In the genomic region with DNA sequence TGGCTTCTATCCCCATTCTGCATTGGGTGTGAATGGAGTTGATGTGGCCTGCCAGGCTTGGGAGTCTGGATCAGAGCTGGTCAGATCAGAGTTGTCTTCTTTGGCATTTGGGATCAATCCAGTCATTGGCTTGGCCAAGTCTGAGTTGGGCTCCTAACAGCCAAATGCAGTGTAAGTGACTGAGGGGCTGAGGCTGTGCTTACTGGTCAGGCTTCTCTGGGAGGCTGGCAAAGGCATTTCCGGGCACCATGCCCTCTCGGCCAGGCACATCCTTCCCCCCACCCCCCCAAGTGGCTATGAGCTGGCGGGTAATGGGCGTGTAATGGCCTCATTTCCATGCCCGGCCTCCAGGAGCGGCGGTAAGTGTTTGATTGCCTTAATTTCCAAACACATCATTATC, we compare ENCODE assay signal across 15 mouse cellular contexts. TPM values are rescaled to one million over a fixed set of nuclear protein-coding genes. Genes with fewer than 3 reads are reported as not detected.
A peak's percentile ranks its signal among the peaks of the same experiment; 100 is the strongest.
DNase-seq lines count a peak whose midpoint lies in the region; ATAC-seq and TF ChIP-seq lines count a peak whose summit lies in the region.
"Had no signal": no experiment of that assay in that cellular context is flagged by ENCODE, and none has a peak within 500 bp of the region (broad histone marks: within the 10 kb centered on the region; RNA-seq: fewer than 3 reads in every experiment).

No protein-coding gene starts in this region.

- no peak for TF ChIP-seq POLR2A in cerebellum, adult 2 months (IDR thresholded peaks at IDR 0.05; ENCODE audit: borderline replicate concordance, insufficient read depth, low read length)

- H3K4me3 ChIP-seq in layer of hippocampus, adult 2 months, result no peak overlapping the region
- H3K4me3 ChIP-seq in cerebellum, adult 2 months (replicated peaks; ENCODE audit: insufficient read depth, low read depth, low read length), result no peak overlapping the region
- H3K4me3 ChIP-seq in heart, embryonic 10.5 days, result no peak overlapping the region

- H3K27ac ChIP-seq in layer of hippocampus, adult 2 months, result 0 out of 2 replicates have a peak overlapping the region, but pooled peaks have one; percentile 20
- H3K27ac ChIP-seq in cerebellum, adult 2 months (ENCODE audit: insufficient read depth, low read length), result no peak overlapping the region
- no peak overlapping the region for H3K27ac ChIP-seq in heart, embryonic 10.5 days

- peaks cover 5% of the 10 kb centered on the region for H3K4me1 ChIP-seq in cerebellum, adult 2 months (ENCODE audit: control insufficient read depth, insufficient read depth, low read length)
- no peaks in the 10 kb centered on the region for H3K4me1 ChIP-seq in heart, embryonic 10.5 days

- peak; percentile 21; the same call in 1 of the 2 replicates for TF ChIP-seq CTCF in layer of hippocampus, adult 2 months (conservative IDR thresholded peaks at IDR 0.05)
- TF ChIP-seq CTCF in cerebellum, adult 2 months (IDR thresholded peaks at IDR 0.05; ENCODE audit: borderline replicate concordance, insufficient read depth, low read depth, low read length), result no peak

- no peaks in the 10 kb centered on the region for H3K27me3 ChIP-seq in cerebellum, adult 2 months (ENCODE audit: control insufficient read depth, insufficient read depth, low read length)
- no peaks in the 10 kb centered on the region for H3K27me3 ChIP-seq in heart, embryonic 10.5 days (ENCODE audit: insufficient read depth, poor library complexity, severe bottlenecking)

- H3K36me3 ChIP-seq in heart, embryonic 10.5 days, result peaks cover 11% of the 10 kb centered on the region; the same call in 1 of the 2 replicates

- WGBS in cerebellum, adult 2 months, result 13% methylated on average over 7 of the region's 7 CpGs
- 92% methylated on average over 7 of the region's 7 CpGs for WGBS in heart, embryonic 10.5 days

- intact Hi-C loops in gastrocnemius, postnatal 36 days (cut with DNase I), result no loop called here

- H3K9me3 ChIP-seq in heart, embryonic 10.5 days, result no peaks in the 10 kb centered on the region

- DNase-seq in layer of hippocampus, adult 2 months (ENCODE audit: low spot score in 2 of 2), result peak; percentile 47 to 66
- DNase-seq in layer of hippocampus, adult 9-10 months (ENCODE audit: low spot score), result no peak
- peak; percentile 8 for DNase-seq in adipocyte (ENCODE audit: low spot score)
- DNase-seq in cerebellum, adult 2 months, result peak; percentile 49 to 66
- peak; percentile 43 to 66 for DNase-seq in gastrocnemius, postnatal 36 days
- no peak for DNase-seq in heart, embryonic 10.5 days (ENCODE audit: low spot score)
- DNase-seq: adrenal gland, adult 8-10 months; embryo, embryonic 11 days; lung, adult 2 months had no signal

- ATAC-seq in erythroid progenitor cell, adult 5-6 weeks (replicated peaks; ENCODE audit: low FRiP score, poor library complexity, severe bottlenecking), result no peak

RNA-seq across cellular contexts. Expression of gene Dmap1, which starts 16.5 kb away (rescaled TPM):
- total RNA-seq in layer of hippocampus, adult 2 months (2021), result 10 to 100 TPM; 39.0 to 40.4 TPM
- 48.7 and 53.5 TPM in 2 replicates for polyA plus RNA-seq in cerebellum, adult 2 months (2012; rRNA removed)
- 10 to 100 TPM; 14.4 to 16.2 TPM for total RNA-seq in gastrocnemius, postnatal 36 days (2021)
- 10.1 and 13.4 TPM in 2 replicates for total RNA-seq in erythroid progenitor cell, adult 5-6 weeks (2015; ENCODE audit: low replicate concordance)
- total RNA-seq in erythroid progenitor cell, adult 5-6 weeks (2017; ENCODE audit: low replicate concordance), result 13.6 and 38.2 TPM in 2 replicates
- 54.6 and 63.6 TPM in 2 replicates for polyA plus RNA-seq in heart, embryonic 10.5 days (2016; fragmentation: Nextera tagmentation; extraction: Ambion mirVana)

RNA-seq across cellular contexts. Expression of gene Gm12845, which starts 58.7 kb away (rescaled TPM):
- total RNA-seq in layer of hippocampus, adult 2 months (2021), result not detected
- not detected in 2 replicates for polyA plus RNA-seq in cerebellum, adult 2 months (2012; rRNA removed)
- total RNA-seq in gastrocnemius, postnatal 36 days (2021), result not detected
- total RNA-seq in erythroid progenitor cell, adult 5-6 weeks (2015; ENCODE audit: low replicate concordance), result not detected in 2 replicates
- not detected in 2 replicates for total RNA-seq in erythroid progenitor cell, adult 5-6 weeks (2017; ENCODE audit: low replicate concordance)
- not detected in 2 replicates for polyA plus RNA-seq in heart, embryonic 10.5 days (2016; fragmentation: Nextera tagmentation; extraction: Ambion mirVana)
- total RNA-seq: adrenal gland, adult 8-10 months; gastrocnemius, postnatal 4 days; hematopoietic stem cell, adult 5-6 weeks; left cerebral cortex, postnatal 10 days had no signal
- polyA plus RNA-seq: lung, adult 2 months; neural tube, embryonic 11.5 days; stomach, embryonic 14.5 days had no signal

Comparison
In these comparisons a context has a peak if more than half of its experiments do, and no peak if none do; other contexts are left out.
1. DNase-seq: peak in layer of hippocampus, adult 2 months (2 of 2), adipocyte (single experiment), cerebellum, adult 2 months (2 of 2) and gastrocnemius, postnatal 36 days (2 of 2); none in layer of hippocampus, adult 9-10 months (single experiment) and heart, embryonic 10.5 days (single experiment).